Mouse (Mus musculus): ENCODE data around the gene Zfp62. TPM values are rescaled to one million over a fixed set of nuclear protein-coding genes. Genes with fewer than 3 reads are reported as not detected.

Gene Zfp62
- total RNA-seq, 4 experiments from 2014 or later = 28.1 to 40.1 (median 36.2) TPM

- DNase-seq = no peak
Observed at GRCm38 (mm10) chr11:49205080-49205590, 2.0 kb downstream of the Zfp62 start.

DNA sequence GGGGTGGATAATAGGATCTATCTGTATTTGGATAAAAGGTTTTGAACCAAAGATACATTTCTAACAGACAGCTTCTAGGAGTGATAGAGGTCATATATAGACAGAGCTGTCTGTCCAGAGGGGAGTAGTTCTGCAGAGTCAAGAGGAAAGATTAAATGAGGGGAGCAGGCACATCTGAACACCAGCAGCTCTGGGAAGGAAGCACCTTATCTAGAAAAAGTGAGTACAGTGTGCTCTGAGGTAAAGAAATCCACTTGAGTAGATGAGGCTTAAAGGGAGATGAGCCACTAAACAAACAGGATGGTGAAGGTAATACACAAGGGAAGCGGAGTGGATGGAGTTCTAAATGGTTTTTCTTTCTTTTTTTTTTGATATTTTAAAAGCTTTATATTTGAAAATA is 4.4 kb downstream of the Zfp62 start:
- no peak for DNase-seq

GRCm38 (mm10) chr11:49212577-49212976 is 9.5 kb downstream of the Zfp62 start:
- DNase-seq = no peak

GRCm38 (mm10) chr11:49213505-49213904 is 10.4 kb downstream of the Zfp62 start:
- no peak for DNase-seq

DNA sequence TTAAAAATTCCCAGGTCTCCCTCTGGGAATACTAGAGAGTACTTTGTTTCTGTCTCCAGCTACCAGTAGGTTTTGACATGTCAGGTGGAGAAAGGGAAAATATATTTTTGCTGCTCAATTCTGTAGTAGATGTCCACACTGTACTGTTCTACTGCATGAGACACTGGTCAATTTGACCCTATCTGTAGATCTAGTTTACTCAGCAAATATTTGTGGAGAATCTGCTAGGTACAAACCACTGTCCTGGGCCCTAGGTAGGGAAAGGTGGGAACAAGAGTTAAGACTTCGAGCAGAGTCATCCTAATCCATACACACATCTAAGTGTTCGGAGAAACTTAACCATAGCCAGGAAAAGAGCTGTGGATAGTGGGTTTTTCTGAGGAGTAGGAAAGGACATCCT is 16.2 kb downstream of the Zfp62 start:
- DNase-seq = no peak

GRCm38 (mm10) chr11:49224455-49224854 is 21.4 kb downstream of the Zfp62 start:
- no peak for DNase-seq

- DNase-seq = no peak
Observed at GRCm38 (mm10) chr11:49232781-49233180, 29.7 kb downstream of the Zfp62 start.

GRCm38 (mm10) chr11:49235459-49236207 is 32.5 kb downstream of the Zfp62 start:
- no peak for DNase-seq

DNA sequence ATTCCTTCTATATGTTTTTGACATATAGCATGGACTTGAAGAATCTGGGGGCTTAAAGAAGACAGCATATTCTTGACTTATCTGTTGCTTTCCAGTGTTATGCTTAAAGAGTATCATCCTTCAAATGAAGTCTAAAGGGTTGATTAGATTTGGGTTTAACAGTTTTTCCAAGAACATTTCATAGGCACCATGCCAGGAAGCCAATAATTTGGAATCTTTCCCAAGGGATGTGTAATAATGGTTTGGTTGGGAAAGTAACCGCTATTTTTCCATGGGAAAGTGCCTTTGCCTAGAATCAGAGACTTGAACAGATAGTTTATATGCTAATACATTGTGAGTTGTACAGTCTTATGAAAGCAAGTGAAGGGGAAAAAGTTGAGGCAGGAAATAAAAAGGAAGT is 33.8 kb downstream of the Zfp62 start:
- no peak for DNase-seq

DNA sequence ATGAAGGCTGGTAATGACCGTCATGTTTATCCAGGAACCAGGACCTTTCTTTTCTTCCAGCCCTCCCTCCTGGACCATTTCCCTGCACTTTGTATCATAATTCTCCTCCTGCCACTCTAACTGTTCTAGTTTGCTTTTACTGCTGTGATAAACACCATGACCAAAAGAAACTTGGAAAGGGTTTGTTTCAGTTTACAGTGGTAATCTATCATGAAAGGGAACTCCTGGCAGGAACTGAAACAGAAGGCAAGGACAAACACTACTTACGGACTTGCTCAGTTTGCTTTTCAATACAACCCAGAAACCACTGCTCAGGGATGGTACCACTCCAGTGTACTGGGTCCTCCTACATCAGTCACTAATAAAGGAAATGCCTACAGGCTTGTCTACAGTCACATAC is 34.4 kb downstream of the Zfp62 start:
- no peak for DNase-seq

GRCm38 (mm10) chr11:49240310-49240709 is 37.2 kb downstream of the Zfp62 start:
- DNase-seq = no peak

GRCm38 (mm10) chr11:49240874-49241273 is 37.8 kb downstream of the Zfp62 start:
- no peak for DNase-seq

- DNase-seq = no peak
Observed at GRCm38 (mm10) chr11:49241471-49241870, 38.4 kb downstream of the Zfp62 start.

GRCm38 (mm10) chr11:49242944-49243626 is 40.0 kb downstream of the Zfp62 start:
- DNase-seq = no peak

DNA sequence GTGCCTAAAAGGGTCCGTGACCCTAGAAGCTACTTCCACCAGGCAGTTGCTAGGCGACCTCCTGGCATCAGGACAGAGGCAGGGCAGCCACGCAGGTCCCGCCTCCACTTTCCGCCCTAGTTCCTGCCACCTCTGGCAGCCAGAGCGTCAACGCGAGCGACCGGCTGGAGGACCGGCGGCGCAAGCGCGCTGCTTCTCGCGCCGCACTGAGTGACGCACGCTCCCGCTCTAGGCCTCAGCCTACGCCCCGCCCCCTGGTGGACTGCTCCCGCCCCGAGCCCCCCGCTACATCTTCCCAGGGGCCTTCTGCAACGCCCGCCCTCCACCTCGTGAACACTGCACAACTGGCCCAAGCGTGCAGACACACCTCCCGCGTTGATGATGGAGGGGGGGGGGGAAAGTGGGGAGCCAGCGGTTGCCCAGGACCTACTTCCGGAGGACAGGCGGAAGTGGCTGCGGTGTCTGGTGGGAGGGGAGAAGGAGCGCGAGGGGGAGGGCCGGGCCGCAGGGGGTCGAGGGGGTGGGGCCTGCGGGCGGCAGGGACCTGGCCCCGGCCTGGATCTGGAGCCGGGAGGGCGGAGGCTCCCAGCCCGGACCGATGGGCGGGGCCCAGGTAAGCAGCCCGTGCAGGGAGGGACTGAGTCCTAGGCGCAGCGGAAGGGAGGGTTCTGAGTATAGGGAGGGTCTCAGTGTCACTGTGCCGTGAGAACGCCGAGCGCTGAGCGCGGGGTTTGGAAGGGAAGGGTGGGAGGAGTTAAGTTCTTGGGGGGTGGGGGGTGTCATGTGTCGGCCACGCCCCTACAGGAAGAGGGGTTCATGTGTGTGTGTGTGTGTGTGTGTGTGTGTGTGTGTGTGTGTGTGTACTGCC is 40.9 kb downstream of the Zfp62 start, which contains the start of gene Mgat1:
Gene Mgat1 (plus strand): TSS at position 465 of the 868 bp plus-strand sequence.
- peak; percentile 93 for DNase-seq

DNA sequence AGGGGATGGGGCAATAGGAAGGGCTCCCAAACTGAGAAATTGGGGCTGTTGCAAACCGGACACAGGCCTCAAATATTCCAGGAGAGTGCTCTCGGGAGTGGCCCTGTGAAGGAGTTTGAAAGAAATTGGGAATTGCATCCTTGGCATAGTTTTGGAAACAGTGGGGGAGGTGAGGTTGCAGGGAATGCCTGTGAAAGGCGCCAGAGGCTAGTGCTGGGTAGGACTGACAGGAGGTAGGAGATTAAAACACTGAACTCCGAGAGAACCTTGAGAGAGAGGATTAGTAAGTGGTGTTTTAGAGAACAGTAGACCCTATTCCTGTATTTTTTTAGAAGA is 41.5 kb downstream of the Zfp62 start:
- DNase-seq = no peak

GRCm38 (mm10) chr11:49245176-49245575 is 42.1 kb downstream of the Zfp62 start:
- DNase-seq = no peak

DNA sequence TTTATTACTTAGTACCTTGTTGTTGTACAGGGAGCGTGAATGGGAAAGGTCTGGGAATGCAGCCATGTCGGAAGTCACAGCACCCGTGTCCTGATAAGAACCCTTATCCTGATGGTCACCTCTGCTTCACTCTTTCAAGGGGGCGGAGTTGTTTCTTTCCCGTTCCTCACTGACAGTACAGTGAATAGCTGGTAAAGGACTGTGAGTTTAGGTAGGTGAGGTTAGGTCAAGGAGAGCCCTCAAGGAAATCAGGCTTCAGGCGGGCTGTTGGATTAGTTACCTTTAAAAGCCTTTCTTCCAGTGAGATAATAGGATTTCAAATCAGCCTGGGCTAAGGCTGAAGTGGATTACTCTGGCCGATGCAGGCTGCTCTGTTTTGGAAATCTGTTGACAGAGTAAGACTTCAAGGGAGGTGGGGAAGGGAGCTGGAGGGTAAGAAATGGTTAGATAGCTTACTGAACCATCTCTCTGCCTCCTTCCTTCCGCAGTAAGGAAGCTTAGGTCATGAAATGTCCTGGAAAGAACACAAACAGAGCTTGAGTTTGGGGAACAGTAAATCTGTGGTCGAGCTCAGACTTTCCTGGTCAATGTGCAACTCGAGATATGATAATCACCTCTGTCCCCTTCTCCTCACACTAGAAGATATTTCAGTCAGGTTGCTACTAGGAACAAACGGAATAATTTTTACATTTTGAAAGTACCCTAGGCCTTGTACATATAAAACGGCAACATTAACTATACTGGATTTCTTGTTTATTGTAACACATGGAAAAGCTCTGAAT is 42.7 kb downstream of the Zfp62 start:
- no peak for DNase-seq

- no peak for DNase-seq
Observed at GRCm38 (mm10) chr11:49246523-49246922, 43.4 kb downstream of the Zfp62 start.

- DNase-seq = no peak
Observed at GRCm38 (mm10) chr11:49247255-49247654, 44.2 kb downstream of the Zfp62 start.

GRCm38 (mm10) chr11:49248226-49248973 is 45.3 kb downstream of the Zfp62 start:
- peak; percentile 68 for DNase-seq
